Mouse (Mus musculus) kidney, adult 2 months (tissue): ENCODE measurements around the gene H2-DMa. TPM values are rescaled to one million over a fixed set of nuclear protein-coding genes. Genes with fewer than 3 reads are reported as not detected.

Experiments used
- DNase-seq: peaks from one replicate; pipeline ENCODE4 v3.0.0; 2021
- H3K27ac ChIP-seq: fragments of 200-500 bp; 2 replicates; pipeline ENCODE4 v1.5.1; 2012; ENCODE audit warnings: low read depth, low read length, control low read depth, inconsistent platforms; ENCODE audit not compliant: insufficient read depth
- H3K27me3 ChIP-seq: fragments of 200-500 bp; replicated peaks from 2 replicates; pipeline ENCODE4 v1.6.1; 2012; ENCODE audit warnings: mild to moderate bottlenecking, moderate library complexity, low read length, inconsistent platforms; ENCODE audit not compliant: control insufficient read depth, insufficient read depth
- H3K36me3 ChIP-seq: fragments of 200-500 bp; 2 replicates; pipeline ENCODE4 v1.6.1; 2012; ENCODE audit warnings: mild to moderate bottlenecking, moderate library complexity, low read length, inconsistent platforms; ENCODE audit not compliant: control insufficient read depth, insufficient read depth
- H3K4me1 ChIP-seq: fragments of 200-500 bp; 2 replicates; pipeline ENCODE4 v1.6.1; 2011; ENCODE audit warnings: low read length; ENCODE audit not compliant: control insufficient read depth, insufficient read depth
- H3K4me3 ChIP-seq: fragments of 200-500 bp; 2 replicates; pipeline ENCODE4 v1.5.1; 2011; ENCODE audit warnings: mild to moderate bottlenecking, low read depth, low read length, control low read depth; ENCODE audit not compliant: insufficient read depth
- CTCF ChIP-seq: fragments of 200-500 bp; conservative IDR thresholded peaks from 2 replicates; pipeline ENCODE4 v1.5.1; 2011; ENCODE audit warnings: low read depth, mild to moderate bottlenecking, control low read depth, low read length, moderate library complexity, mixed read lengths; ENCODE audit not compliant: insufficient read depth, insufficient read length
- POLR2A ChIP-seq: fragments of 200-500 bp; IDR thresholded peaks from one replicate; pipeline ENCODE4 v1.6.1; 2011; ENCODE audit warnings: low read depth, low read length, control low read depth
- WGBS: fragments of 180-500 bp; shearing (Covaris S2); methylation state at CpG from one replicate; pipeline ENCODE4 v1.1.7; 2018; 5-methylcytosine and 5-hydroxymethylcytosine counted together
- polyA plus RNA-seq: library from polyadenylated mRNA; depleted of rRNA; stranded (reverse); fragments of >200 nt; gene quantifications from 2 replicates; pipeline ENCODE4 v1.2.3, GENCODE M21; 2012

The H2-DMa gene
- polyA plus RNA-seq, 1 experiment: 37.1 TPM

GRCm38 (mm10) chr17:34096497-34097010, 22.8 kb upstream of the H2-DMa start:
- H3K4me1 ChIP-seq: peaks cover 8% of the 10 kb centered on the region; the same call in 1 of the 2 replicates
- H3K27ac ChIP-seq: no peak overlapping the region
- no peak for DNase-seq
- no peak for TF ChIP-seq CTCF
- TF ChIP-seq POLR2A: no peak
- WGBS: 60% methylated on average over 3 of the region's 3 CpGs
- H3K27me3 ChIP-seq: no peaks in the 10 kb centered on the region
- no peaks in the 10 kb centered on the region for H3K36me3 ChIP-seq
- no peak overlapping the region for H3K4me3 ChIP-seq

GRCm38 (mm10) chr17:34097272-34097671, 22.1 kb upstream of the H2-DMa start:
- no peaks in the 10 kb centered on the region for H3K27me3 ChIP-seq
- no peak for TF ChIP-seq CTCF
- TF ChIP-seq POLR2A: no peak
- no peak overlapping the region for H3K4me3 ChIP-seq
- peaks cover 8% of the 10 kb centered on the region; the same call in 1 of the 2 replicates for H3K4me1 ChIP-seq
- H3K36me3 ChIP-seq: no peaks in the 10 kb centered on the region
- DNase-seq: no peak
- 62% methylated on average over 5 of the region's 5 CpGs for WGBS
- H3K27ac ChIP-seq: no peak overlapping the region

- no peaks in the 10 kb centered on the region for H3K27me3 ChIP-seq
- TF ChIP-seq CTCF (no peak), POLR2A (no peak)
- 31% methylated on average over 10 of the region's 10 CpGs for WGBS
- no peak overlapping the region for H3K4me3 ChIP-seq
- peak; percentile 56 for DNase-seq
- no peaks in the 10 kb centered on the region for H3K36me3 ChIP-seq
- peak overlapping the region; percentile 64 for H3K27ac ChIP-seq
- H3K4me1 ChIP-seq: peaks cover 8% of the 10 kb centered on the region; the same call in 1 of the 2 replicates
Observed at GRCm38 (mm10) chr17:34098709-34099479, 20.4 kb upstream of the H2-DMa start.

- peak overlapping the region; percentile 2; the same call in 1 of the 2 replicates for H3K27ac ChIP-seq
- no peaks in the 10 kb centered on the region for H3K27me3 ChIP-seq
- no peak for TF ChIP-seq POLR2A
- no peak for TF ChIP-seq CTCF
- H3K4me3 ChIP-seq: no peak overlapping the region
- peaks cover 8% of the 10 kb centered on the region; the same call in 1 of the 2 replicates for H3K4me1 ChIP-seq
- DNase-seq: peak; percentile 67
- WGBS: 35% methylated on average over 5 of the region's 5 CpGs
- no peaks in the 10 kb centered on the region for H3K36me3 ChIP-seq
Observed at GRCm38 (mm10) chr17:34099531-34099930, 19.8 kb upstream of the H2-DMa start.

GRCm38 (mm10) chr17:34101185-34101584, 18.2 kb upstream of the H2-DMa start:
- Histone ChIP-seq H3K27me3 (no peaks in the 10 kb centered on the region), H3K4me3 (no peak overlapping the region), H3K36me3 (no peaks in the 10 kb centered on the region), H3K27ac (no peak overlapping the region), H3K4me1 (peaks cover 8% of the 10 kb centered on the region; the same call in 1 of the 2 replicates)
- TF ChIP-seq CTCF (no peak), POLR2A (no peak)
- 28% methylated on average over 5 of the region's 5 CpGs for WGBS
- DNase-seq: no peak

DNA sequence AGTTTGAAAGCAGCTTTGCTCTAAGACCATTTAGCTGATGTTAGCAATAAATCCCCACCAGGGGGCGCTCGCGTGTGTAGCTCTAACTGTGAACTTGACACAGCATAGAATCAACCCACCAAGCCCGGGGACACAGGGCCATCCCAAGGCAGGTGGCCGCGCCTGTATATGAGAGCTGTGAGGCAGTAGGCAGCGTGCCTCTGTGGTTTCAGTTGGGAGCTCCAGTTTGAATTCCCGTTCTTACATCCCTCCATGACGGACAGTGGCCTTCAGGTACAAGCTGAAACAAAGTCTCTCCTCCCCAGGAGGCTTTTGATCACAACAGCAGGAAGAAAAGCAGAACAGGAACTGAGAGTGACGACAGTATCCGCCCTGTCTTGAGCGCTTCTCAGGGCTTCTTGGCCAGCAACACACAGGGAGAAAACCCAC, 17.7 kb upstream of the H2-DMa start:
- WGBS: 9% methylated on average over 12 of the region's 12 CpGs
- Histone ChIP-seq H3K36me3 (no peaks in the 10 kb centered on the region), H3K4me1 (peaks cover 8% of the 10 kb centered on the region; the same call in 1 of the 2 replicates), H3K27me3 (no peaks in the 10 kb centered on the region), H3K27ac (no peak overlapping the region), H3K4me3 (peak overlapping the region; percentile 4; the same call in 1 of the 2 replicates)
- TF ChIP-seq POLR2A (no peak), CTCF (peak; percentile 73)
- peak; percentile 94 for DNase-seq

- WGBS: 60% methylated on average over 6 of the region's 6 CpGs
- Histone ChIP-seq H3K4me1 (peaks cover 8% of the 10 kb centered on the region; the same call in 1 of the 2 replicates), H3K4me3 (no peak overlapping the region), H3K36me3 (no peaks in the 10 kb centered on the region), H3K27me3 (no peaks in the 10 kb centered on the region), H3K27ac (no peak overlapping the region)
- no peak for TF ChIP-seq CTCF
- TF ChIP-seq POLR2A: no peak
- no peak for DNase-seq
Observed at GRCm38 (mm10) chr17:34102831-34103230, 16.5 kb upstream of the H2-DMa start.
